Mouse (Mus musculus) midbrain, postnatal 0 days (tissue): Measurements from ENCODE around the gene Ado. TPM values are rescaled to one million over a fixed set of nuclear protein-coding genes. Genes with fewer than 3 reads are reported as not detected.

ENCODE experiments used
- ATAC-seq: fragments of 200-750 bp; cut with Nextera tagmentation; 2 replicates; pipeline ENCODE4 v1.8.0; 2017; ENCODE audit warnings: moderate number of reproducible peaks, mild to moderate bottlenecking, moderate TSS enrichment, moderate library complexity; ENCODE audit not compliant: low FRiP score
- DNase-seq: peaks from one replicate; pipeline ENCODE4 v3.0.0-alpha.2; 2015; ENCODE audit warnings: low spot score
- H3K27ac ChIP-seq: fragments of 300-500 bp; sonication (generic); 2 replicates; pipeline ENCODE4 v1.5.1; 2014; ENCODE audit warnings: low read depth, mild to moderate bottlenecking, low read length, mixed read lengths
- H3K27me3 ChIP-seq: fragments of 300-500 bp; sonication (generic); 2 replicates; pipeline ENCODE4 v1.6.1; 2014; ENCODE audit warnings: low read length, control low read depth, mixed read lengths; ENCODE audit not compliant: insufficient read depth
- H3K36me3 ChIP-seq: fragments of 300-500 bp; sonication (generic); 2 replicates; pipeline ENCODE4 v1.6.1; 2014; ENCODE audit warnings: low read length, control low read depth, mixed read lengths; ENCODE audit not compliant: insufficient read depth
- H3K4me1 ChIP-seq: fragments of 300-500 bp; sonication (generic); 2 replicates; pipeline ENCODE4 v1.6.1; 2014; ENCODE audit warnings: mild to moderate bottlenecking, control low read depth, antibody characterized with exemption, low read length, mixed read lengths; ENCODE audit not compliant: insufficient read depth
- H3K4me2 ChIP-seq: fragments of 300-500 bp; sonication (generic); 2 replicates; pipeline ENCODE4 v1.6.1; 2014; ENCODE audit warnings: low read depth, mild to moderate bottlenecking, low read length, mixed read lengths; ENCODE audit not compliant: poor library complexity, severe bottlenecking
- H3K4me3 ChIP-seq: fragments of 300-500 bp; sonication (generic); 2 replicates; pipeline ENCODE4 v1.5.1; 2014; ENCODE audit warnings: low read depth, mild to moderate bottlenecking, low read length, moderate library complexity
- H3K9ac ChIP-seq: fragments of 300-500 bp; sonication (generic); replicated peaks from 2 replicates; pipeline ENCODE4 v1.6.1; 2014; ENCODE audit warnings: mild to moderate bottlenecking, low read length, moderate library complexity, mixed read lengths; ENCODE audit not compliant: poor library complexity, severe bottlenecking
- H3K9me3 ChIP-seq: fragments of 300-500 bp; sonication (generic); 2 replicates; pipeline ENCODE4 v1.6.1; 2016; ENCODE audit warnings: low read length, control low read depth
- CTCF ChIP-seq: IDR thresholded peaks from 2 replicates; pipeline ENCODE4 v1.5.1; 2016; ENCODE audit warnings: antibody characterized with exemption, mild to moderate bottlenecking
- WGBS: fragments of 180-500 bp; shearing (Covaris S2); extraction: QIAGEN DNeasy Blood & Tissue Kit; methylation state at CpG from one replicate; pipeline ENCODE4 v1.1.7; 2014; 5-methylcytosine and 5-hydroxymethylcytosine counted together
- polyA plus RNA-seq: library from polyadenylated mRNA; unstranded; fragments of >200 nt; fragmentation: Nextera tagmentation; extraction: Ambion mirVana; gene quantifications from 2 replicates; pipeline ENCODE4 v1.2.1, GENCODE M21; 2015
- total RNA-seq: library from RNA; depleted of rRNA; stranded (reverse); fragments of >200 nt; gene quantifications from 2 replicates; pipeline ENCODE4 v1.2.3, GENCODE M21; 2014

Ado gene
- total and polyA plus RNA-seq, 2 experiments from 2014 or later: 50.9 to 58.5 TPM

GRCm38 (mm10) chr10:67573310-67573709, 24.6 kb upstream of the Ado start:
- TF ChIP-seq CTCF: no peak
- Histone ChIP-seq H3K36me3 (no peaks in the 10 kb centered on the region), H3K27me3 (no peaks in the 10 kb centered on the region), H3K9ac (no peak overlapping the region), H3K27ac (no peak overlapping the region), H3K9me3 (no peaks in the 10 kb centered on the region), H3K4me1 (no peaks in the 10 kb centered on the region), H3K4me3 (no peak overlapping the region), H3K4me2 (no peak overlapping the region)
- 61% methylated on average over 8 of the region's 8 CpGs for WGBS
- DNase-seq (no peak), ATAC-seq (no peak)

- no peaks in the 10 kb centered on the region for H3K36me3 ChIP-seq
- H3K27ac ChIP-seq: no peak overlapping the region
- DNase-seq: no peak
- no peak for TF ChIP-seq CTCF
- no peak for ATAC-seq
- no peaks in the 10 kb centered on the region for H3K4me1 ChIP-seq
- H3K4me2 ChIP-seq: no peak overlapping the region
- no peaks in the 10 kb centered on the region for H3K27me3 ChIP-seq
- 94% methylated on average over 14 of the region's 14 CpGs for WGBS
- H3K9me3 ChIP-seq: no peaks in the 10 kb centered on the region
- H3K9ac ChIP-seq: no peak overlapping the region
- H3K4me3 ChIP-seq: no peak overlapping the region
Observed at GRCm38 (mm10) chr10:67571443-67571842, 22.7 kb upstream of the Ado start.

- H3K4me3 ChIP-seq: no peak overlapping the region
- H3K36me3 ChIP-seq: no peaks in the 10 kb centered on the region
- H3K9me3 ChIP-seq: no peaks in the 10 kb centered on the region
- no peak overlapping the region for H3K4me2 ChIP-seq
- no peak for TF ChIP-seq CTCF
- no peaks in the 10 kb centered on the region for H3K27me3 ChIP-seq
- H3K9ac ChIP-seq: no peak overlapping the region
- DNase-seq (no peak), ATAC-seq (no peak)
- no peaks in the 10 kb centered on the region for H3K4me1 ChIP-seq
- 80% methylated on average over 7 of the region's 7 CpGs for WGBS
- no peak overlapping the region for H3K27ac ChIP-seq
Observed at GRCm38 (mm10) chr10:67569539-67569938, 20.8 kb upstream of the Ado start.

GRCm38 (mm10) chr10:67566104-67566503, 17.3 kb upstream of the Ado start:
- H3K4me1 ChIP-seq: no peaks in the 10 kb centered on the region
- H3K27me3 ChIP-seq: no peaks in the 10 kb centered on the region
- DNase-seq: peak; percentile 25
- no peaks in the 10 kb centered on the region for H3K36me3 ChIP-seq
- no peak overlapping the region for H3K27ac ChIP-seq
- 52% methylated on average over 8 of the region's 8 CpGs for WGBS
- no peak overlapping the region for H3K4me2 ChIP-seq
- no peak for TF ChIP-seq CTCF
- H3K9me3 ChIP-seq: no peaks in the 10 kb centered on the region
- H3K4me3 ChIP-seq: no peak overlapping the region
- ATAC-seq: no peak
- no peak overlapping the region for H3K9ac ChIP-seq

- no peak for TF ChIP-seq CTCF
- no peaks in the 10 kb centered on the region for H3K4me1 ChIP-seq
- H3K4me3 ChIP-seq: no peak overlapping the region
- no peaks in the 10 kb centered on the region for H3K9me3 ChIP-seq
- H3K27me3 ChIP-seq: no peaks in the 10 kb centered on the region
- H3K27ac ChIP-seq: no peak overlapping the region
- H3K9ac ChIP-seq: no peak overlapping the region
- H3K4me2 ChIP-seq: no peak overlapping the region
- no peaks in the 10 kb centered on the region for H3K36me3 ChIP-seq
- no peak for ATAC-seq
- DNase-seq: no peak
- WGBS: 93% methylated on average over 7 of the region's 7 CpGs
Observed at GRCm38 (mm10) chr10:67564509-67564908, 15.8 kb upstream of the Ado start.

- WGBS: 51% methylated on average over 1 of the region's 1 CpGs
- H3K27me3 ChIP-seq: no peaks in the 10 kb centered on the region
- no peak for TF ChIP-seq CTCF
Observed at GRCm38 (mm10) chr10:67561185-67561584, 12.4 kb upstream of the Ado start.

More at GRCm38 (mm10) chr10:67561185-67561584, 12.4 kb upstream of the Ado start:
- no peak for ATAC-seq
- Histone ChIP-seq H3K9me3 (no peaks in the 10 kb centered on the region), H3K4me1 (no peaks in the 10 kb centered on the region), H3K9ac (no peak overlapping the region), H3K27ac (no peak overlapping the region), H3K4me2 (no peak overlapping the region), H3K36me3 (no peaks in the 10 kb centered on the region), H3K4me3 (no peak overlapping the region)
- no peak for DNase-seq
